Mouse (Mus musculus): Measurements from ENCODE around the gene Crtac1.
A peak's percentile ranks its signal among the peaks of the same experiment; 100 is the strongest.

Crtac1 gene

DNA sequence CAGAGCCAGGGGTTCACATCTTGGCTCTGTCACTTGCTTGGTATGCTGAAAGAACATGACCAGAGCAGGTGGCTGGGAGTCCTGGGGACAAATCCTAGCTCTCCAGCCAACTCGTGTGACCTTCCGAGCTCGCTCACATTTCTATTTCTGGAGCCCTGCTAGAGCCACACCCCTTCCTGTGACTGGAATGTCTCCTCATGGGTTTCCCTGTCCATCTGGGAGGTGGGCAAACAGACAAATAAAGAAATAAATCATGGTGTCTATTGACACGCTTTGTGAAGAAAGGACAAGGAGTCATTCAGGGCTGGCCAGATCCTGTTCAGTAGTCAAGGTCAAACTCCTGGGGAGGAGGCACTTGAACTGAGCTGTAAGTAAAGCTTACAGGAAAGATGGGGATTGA is 143.2 kb downstream of the Crtac1 start:
- no peak for DNase-seq (ENCODE audit: low spot score in 2 of 2)

DNA sequence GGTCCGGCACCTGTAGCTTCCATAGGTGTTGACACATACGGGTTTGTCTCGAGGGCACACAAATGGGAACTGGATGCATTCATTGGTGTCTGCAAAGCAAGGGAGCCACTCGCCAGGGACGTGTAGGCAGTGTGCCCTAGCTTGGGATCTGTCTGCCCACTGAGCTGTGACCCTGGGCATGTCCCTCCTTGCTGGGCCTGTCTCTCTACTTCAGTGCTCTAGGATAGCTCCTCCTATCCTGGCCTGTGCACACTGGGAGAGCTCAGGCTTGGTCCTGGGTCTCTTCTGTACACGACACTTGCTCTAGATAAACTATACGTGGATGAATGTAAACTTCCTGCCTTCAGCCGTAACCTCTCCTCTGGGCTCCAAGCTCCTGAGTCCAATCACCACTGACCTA is 147.4 kb downstream of the Crtac1 start:
- no peak for DNase-seq (ENCODE audit: low spot score in 2 of 2)

DNA sequence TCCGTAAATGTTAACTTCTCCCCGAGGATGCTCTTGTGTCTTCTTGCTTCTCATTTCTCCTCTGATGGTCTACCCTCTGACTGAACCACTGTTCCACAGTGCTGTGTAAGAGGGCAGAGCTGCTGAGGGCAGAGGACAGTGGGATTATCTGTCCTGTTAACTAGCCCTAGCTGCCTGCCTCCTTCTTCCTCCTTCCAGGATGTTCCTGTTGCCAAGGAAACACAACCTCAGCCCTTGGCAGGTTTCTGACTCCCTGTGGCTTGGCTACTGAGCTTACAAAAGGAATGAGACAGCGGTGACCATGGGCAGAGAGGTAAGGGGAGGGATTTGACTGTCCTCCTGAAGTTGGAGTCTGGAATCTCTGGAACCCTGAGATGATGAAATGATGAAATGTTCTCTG is 152.0 kb downstream of the Crtac1 start:
- DNase-seq (ENCODE audit: low spot score in 2 of 2), result no peak

DNA sequence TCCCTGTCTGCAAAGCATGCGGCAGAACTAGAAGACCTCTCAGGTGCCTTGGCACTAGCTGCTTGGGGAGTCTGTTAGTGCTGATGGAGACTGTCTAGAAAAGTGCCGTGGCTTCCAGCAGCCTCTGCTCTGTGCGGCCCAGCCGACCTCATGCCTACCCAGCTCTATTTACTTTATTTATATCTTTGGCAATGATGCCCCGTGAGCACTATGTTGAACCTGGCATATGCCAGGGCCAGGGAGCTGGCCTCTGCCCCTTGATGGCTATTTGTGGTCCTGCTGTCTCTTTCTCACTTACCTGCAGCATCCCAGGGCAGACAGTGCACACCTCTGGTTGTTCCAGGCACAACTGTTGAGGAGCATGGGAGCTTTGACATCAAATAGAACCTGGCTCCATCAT is 153.1 kb downstream of the Crtac1 start:
- DNase-seq (ENCODE audit: low spot score in 2 of 2), result no peak

DNA sequence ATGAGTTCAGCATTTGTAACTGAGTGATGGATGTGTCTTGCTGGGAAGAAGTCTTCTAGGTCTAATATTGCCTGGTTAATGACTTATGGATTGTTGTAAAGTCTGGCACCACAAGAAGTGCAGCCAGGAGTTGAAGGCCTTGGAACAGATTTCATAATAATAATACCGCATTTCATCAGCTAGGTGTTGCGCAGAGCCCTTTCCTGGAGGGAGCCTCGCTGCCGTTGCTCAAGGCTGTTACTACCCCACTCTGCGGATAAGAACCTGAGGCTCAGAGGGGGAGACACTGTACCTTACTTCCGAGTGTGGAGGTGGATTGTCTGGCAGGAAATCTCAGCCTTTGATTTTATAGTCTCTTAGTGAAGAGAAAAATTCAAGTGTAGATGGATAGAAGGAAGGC is 154.3 kb downstream of the Crtac1 start:
- no peak for DNase-seq (ENCODE audit: low spot score in 2 of 2)

DNA sequence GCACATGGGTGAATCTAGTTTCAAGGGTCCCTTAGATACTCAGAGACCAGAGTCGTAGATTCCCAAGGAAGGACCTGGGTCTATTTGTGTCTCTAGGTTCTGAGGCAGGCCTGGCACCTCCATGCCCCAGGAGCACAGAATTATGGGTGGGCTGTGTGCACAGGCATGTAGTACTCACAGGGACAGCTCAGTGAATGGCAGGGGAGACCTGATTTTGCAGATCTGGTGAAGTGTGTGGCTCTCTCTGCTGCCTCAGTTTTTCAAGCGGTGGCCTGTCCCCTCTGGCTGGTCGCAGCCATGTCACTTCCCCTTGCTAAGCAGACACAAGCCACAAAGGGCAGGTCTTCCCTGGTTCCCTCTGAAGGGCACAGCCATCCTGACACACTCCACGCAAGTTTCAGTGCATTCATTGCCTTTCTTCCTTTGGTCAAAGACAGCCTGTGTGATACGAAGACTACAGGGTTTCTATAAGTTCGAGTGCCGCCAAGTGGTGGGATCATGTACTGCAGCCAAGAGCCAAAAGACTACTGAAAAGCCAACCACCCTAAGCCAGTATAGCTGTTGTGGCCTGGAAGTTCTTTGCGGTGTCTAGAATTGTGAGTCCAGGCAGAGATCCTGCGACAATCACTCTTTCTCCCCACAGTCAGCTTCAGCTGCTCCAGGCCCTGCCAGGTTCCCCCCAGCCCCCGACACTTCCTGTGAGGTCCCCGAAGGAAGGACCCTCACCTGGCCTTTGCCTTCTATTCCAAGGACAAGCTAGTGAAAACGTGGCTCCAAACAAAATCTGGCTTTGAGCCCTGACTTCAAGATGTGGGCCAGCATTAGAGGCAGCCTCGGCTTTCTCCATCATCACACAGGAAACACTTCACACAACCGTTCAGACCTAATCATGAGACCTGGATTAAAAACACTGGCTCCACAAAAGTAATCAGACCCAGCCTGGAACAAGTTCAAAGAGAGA is 159.3 kb downstream of the Crtac1 start:
- peak in 1 of 2 experiments; percentile 95 for DNase-seq (ENCODE audit: low spot score in 2 of 2)

DNA sequence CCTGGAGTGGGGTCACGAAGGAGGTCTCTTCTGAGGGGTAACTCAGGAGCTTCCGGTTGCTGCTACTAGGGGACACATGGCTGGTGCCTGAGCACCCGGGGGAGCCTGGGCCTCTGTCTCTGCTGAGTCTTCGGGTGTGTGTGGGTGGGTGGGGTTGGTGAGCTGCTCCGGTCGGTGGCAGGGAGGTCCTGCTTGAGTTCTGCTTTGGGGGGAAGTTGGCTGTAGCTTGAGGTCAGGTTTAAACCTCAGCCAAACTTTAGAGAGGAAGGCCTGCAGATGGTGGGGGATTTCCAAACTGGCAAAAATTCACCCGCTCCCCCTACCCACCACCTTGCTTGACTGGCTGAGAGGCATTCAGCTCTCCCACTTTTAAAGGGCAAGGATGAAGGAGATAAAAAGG is 160.4 kb downstream of the Crtac1 start:
- DNase-seq (ENCODE audit: low spot score in 2 of 2), result no peak

DNA sequence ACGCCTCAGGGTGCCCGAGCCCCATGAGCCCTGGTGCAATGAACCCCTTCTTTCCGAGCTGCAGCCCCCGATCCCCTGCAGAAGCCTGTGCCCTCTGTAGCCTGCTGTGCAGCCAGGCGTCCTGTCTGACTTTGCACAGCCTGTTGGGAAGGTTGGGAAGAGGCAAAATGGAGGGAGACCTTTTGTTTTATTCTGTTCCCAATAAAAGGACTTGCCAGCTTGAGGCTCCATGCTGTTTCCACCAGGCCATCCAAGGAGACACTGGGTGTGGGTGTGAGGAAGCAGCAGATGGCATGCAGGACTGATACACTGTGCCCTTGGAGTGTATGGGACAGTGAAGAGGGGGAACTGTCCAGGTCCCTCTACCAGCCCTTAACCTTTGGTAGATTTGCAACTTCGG is 161.5 kb downstream of the Crtac1 start:
- no peak for DNase-seq (ENCODE audit: low spot score in 2 of 2)

DNA sequence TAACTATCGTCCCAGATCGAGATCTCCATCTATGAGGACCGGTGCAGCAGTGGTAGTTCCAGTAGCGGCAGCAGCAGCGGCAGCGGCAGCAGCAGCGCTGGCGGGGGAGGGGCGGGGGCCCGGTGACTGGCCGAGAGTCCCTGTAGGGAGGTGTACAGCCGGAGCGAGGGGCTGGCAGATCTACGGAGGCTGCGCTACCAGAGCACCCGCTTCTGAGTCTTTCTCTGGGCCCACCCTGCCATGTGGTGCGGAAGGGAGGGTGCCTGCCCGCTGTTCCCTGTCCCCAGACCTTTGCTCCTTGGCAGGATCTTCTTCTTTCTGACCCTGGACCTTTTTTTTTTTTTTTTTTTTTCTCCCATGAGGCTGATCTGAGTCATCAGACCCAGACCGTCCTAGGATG is 163.2 kb downstream of the Crtac1 start:
- DNase-seq (ENCODE audit: low spot score in 2 of 2), result no peak

DNA sequence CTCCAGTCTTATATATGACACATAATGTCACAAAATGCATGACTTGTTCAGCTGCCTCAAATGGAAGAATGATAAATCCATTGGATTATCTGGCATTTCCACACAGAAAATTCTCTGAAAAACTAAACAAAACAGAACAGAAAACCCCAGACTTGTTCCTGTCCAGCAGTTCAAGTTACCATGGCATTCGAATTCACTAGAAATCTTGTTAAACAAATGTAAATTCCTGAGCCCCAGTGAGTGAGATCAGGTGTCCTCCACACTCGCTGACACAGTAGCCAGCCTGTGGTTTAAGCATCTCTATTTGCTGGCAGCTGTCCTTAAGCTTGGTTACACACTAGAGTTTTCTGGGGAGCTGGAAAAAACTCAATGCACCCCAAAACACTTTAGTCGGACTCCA is 168.1 kb downstream of the Crtac1 start:
- DNase-seq (ENCODE audit: low spot score in 2 of 2), result no peak

DNA sequence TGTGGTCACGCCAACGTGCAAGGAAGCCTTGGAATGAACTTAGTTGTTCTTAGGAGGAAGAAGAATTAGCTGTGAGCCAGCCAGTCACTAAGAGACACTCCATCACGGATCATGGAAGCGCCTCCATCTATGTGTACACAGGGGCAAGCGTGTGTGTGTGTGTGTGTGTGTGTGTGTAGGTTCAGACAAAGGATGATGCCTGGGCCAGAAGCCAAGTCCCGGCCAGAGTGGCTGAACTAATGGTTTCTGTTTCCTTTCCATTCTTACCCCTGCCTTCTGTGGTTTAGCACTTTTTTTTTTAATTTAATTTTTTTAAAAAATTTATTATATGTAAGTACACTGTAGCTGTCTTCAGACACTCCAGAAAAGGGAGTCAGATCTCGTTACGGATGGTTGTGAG is 171.1 kb downstream of the Crtac1 start:
- DNase-seq (ENCODE audit: low spot score in 2 of 2), result no peak

DNA sequence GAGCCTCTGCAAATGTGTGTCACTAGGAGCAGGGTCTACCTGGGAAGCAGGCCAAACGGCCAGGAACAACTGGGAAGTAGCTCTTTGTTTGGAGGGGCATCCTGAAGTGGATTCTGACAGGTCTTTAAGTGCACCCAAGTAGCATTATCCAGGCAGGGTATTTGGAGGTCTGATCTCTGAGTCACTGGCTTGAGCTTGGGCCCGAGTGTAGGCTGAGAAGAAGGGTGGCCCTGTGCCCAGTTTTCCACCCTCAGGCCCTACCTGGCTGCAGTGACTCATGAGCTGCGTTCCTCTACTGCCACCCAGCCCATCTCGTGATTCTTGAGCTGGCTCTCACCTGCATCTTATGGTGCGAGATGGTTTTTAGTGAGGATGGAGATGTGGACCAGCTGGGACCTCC is 173.0 kb downstream of the Crtac1 start:
- DNase-seq (ENCODE audit: low spot score in 2 of 2), result peak in 1 of 2 experiments; percentile 51

DNA sequence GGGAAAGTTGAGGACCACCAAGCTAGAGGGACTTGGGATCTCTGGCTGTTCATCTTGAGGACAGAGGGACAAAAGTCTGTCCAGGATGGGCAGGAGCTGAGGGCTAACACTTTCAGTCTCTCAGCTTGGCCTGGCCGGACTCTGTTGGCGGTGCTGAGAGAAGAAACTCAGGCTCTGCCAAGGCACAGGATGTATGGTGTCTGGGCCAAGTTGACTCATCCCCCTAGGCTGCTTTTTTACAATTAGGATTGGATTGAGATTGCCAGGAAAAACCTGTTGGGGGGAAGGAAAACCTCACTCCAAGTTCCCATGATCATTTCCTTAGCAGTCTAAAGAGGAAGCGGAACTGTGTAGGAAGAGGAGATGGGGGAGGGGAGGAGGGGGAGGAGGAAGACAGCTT is 173.6 kb downstream of the Crtac1 start:
- no peak for DNase-seq (ENCODE audit: low spot score in 2 of 2)

DNA sequence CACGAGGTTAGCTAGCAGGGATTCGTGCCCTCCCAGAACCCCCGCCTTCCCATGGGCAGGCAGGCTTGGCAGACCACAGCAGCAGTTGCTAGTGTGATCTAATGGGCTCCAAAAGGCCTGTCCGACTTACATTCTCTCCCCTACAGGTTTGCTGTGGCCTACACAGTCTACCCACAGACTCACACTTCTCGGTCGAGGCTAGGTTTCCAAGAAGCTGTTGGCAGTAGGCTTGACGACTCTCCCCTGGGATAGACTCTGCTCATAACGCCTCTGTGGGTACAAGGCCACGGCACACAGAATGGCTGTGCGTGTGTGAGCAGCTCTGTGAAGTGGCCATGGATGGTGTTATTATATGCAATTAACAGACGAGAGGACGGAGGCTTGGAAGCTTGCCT is 174.3 kb downstream of the Crtac1 start:
- DNase-seq (ENCODE audit: low spot score in 2 of 2), result no peak

DNA sequence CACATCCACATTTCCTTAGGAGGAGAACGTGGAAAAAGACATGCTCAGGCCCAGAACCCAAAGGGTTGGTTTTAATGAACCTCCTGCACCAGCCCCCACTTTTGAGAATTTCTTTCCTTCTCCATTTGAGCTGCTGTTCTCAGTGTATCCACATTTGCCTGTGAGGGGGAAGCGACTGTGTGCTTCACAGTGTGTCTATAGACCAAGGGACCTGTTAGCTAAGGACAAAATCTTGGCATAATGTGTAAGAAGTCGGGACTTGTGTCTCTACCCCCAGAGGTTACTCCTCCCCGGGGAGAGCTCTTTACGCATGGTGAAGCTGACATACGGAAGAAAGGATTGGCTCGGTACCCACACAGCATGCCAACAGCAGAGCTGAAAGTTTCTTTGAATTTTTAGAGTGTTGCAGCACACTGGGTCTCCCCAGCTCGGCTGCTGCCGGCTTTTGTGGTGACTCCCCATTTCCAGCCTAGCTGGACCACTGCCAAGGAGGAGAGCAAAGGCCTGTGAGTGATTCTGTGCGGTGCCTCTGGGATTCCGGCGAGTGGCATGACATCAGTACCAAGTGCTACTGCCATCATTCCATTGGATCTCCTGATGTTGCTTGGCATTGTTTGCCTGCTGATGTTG is 174.9 kb downstream of the Crtac1 start:
- peak in 1 of 2 experiments; percentile 45 for DNase-seq (ENCODE audit: low spot score in 2 of 2)

DNA sequence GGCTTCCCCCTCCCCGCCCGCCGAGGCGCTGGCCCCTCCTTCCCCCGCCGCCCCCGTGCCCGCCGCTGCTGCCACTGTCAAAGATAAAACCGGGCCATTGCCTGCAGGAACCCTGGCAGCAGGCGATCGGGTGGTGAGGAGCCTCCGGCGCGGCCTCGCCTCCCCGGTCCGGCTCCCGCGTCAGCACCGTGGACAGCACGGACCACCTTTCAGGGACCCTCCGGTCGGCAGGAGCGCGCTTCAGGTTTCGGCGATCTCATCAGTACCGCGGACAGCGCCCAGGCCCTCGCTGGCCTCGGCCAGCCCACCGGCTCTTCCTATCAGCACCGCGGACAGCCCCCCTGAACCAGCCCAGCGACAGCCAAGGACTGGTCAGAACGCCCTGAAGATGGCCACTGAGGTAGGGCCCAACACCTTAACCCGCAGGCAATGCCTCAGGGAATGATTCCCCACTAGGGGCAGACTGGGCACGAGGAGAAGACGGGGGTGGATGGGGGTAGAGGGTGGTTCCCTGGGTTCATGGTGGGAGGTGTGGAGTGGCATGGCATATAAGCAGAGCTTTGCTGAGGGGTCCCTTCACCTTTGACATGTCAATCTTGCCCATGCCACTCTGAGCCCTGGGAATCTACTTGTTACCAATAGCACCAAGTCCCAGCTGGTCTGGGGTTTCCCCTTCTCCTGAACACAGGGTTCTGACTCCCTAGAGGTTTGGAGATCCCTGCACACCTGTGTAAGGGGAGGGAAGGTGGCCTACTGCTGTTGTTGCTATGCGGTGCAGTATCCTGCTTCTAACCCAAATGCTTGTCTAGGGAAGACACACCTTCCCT is 175.6 kb downstream of the Crtac1 start:
- DNase-seq (ENCODE audit: low spot score in 2 of 2), result peak in 1 of 2 experiments; percentile 44

DNA sequence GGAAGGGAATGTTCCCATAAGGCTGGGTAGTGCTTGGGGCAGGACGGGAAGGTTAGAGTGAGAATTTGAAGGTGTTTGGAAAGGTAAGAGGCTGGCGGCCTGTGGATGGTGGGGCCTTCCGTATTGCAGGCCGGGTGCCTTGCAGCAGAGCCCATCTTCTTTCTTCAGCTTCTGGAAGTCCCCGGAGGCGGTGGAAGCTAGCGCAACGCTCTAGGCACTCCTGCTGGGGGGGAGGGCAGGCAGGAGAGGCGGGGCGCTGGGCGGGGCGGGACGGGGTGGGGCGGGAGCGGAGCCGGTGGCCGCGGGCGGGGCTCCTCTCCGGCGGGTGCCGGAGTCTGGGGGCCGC is 176.2 kb downstream of the Crtac1 start:
- DNase-seq (ENCODE audit: low spot score in 2 of 2), result peak in 1 of 2 experiments; percentile 45

DNA sequence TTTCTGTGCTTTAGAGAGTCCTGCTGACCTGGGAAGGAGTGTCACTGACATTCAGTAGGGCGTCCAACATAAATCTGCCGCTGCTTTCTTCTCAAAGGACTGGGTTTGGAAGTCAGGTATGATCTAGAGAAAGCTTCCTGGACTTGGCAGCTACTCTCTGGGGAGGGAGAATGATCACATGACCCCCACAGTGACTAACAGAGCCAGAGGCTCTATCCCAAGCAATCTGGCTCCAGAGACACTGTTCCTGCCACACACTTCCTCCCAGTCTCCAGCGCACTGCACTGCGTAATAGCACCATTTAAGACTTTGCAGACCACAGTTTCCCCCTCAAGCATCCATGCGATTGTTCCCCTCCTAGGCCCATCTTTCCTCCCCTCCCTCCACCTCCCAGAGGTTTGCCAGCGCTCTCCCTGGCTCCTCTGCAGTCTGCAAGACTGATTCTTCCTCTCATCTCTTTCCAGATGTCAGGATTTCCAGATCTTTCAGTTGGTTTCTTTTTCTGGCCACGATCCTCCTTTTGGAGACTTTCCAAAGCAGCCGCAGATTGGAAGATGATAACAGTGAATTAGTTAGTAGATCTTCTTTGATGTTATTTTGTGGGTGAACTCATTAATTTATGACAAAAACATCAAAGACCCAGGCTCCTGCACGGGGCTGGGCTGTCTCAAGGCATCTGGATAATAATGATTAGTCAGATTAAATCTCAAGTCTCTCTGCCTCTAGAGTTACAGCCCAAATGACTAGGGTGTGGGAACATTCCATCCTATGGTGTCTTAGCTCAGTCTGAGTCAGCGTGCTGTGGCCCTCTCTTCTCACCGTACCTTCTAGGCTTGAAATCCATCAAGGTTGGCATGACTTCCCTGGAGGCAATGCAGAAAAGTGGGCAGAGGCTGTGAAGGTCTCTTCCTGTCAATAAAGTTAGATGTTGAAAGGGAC is 181.3 kb downstream of the Crtac1 start:
- no peak for DNase-seq (ENCODE audit: low spot score in 2 of 2)

DNA sequence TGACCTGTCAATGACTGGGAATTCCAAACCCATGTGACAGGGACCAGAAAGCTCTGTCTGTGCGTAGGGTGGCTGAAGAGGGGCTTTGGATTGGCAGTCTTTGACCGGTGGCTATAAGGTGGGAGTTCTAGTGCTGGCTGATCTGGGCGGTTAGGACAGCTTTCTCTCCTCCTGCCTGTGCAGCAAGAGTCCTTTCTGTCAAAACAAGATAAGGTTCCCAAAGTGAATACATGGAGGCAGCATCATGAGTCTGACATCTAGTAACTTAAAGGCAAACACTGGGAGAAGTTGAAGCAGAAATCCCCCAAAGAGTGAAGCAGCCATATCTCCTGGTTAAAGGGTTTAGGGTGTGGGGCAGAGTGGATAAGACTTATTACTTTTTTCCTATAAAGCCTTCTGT is 184.1 kb downstream of the Crtac1 start, which contains the start of gene Golga7b:
Golga7b (plus strand) TSS at position 56 of the 400 bp plus-strand sequence.
- DNase-seq (ENCODE audit: low spot score in 2 of 2), result no peak

DNA sequence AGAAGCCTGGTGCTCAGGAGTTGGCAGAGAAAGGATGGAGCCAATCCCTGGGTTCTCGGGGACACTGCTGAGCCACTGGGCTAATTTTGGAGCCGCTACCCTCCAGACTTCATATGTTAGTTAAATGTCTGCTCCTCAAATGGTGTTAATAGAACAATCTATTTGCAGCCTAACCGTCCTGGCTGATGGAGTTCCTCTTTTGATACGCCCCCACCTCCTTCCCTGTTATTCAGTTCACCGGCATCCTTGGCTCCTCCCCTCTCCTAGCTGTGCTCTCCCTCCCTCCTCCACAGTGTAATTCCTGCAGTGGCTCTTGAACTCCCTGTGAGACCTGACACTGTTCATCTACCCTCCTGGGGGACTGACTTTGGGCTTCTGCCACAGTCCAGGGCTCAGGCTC is 185.0 kb downstream of the Crtac1 start:
- DNase-seq (ENCODE audit: low spot score in 2 of 2), result no peak

DNA sequence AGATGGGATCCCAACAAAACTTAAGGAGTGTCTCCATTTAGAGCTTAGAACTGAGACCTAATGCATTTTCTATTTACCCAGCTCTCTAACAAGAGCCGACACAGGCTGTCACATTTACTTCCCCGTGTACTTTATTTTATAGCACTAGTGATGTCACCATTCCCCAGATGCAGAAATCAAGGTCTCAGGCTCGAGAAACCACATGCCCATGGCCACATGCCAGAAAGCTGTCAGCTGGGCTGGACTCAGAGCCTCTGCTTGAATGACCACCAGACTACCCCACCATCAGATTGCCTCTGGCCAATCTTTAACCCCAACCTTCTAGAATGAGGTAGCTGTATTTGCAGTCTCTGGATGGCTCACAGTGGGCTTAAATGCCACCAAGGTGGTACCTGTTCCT is 188.2 kb downstream of the Crtac1 start:
- no peak for DNase-seq (ENCODE audit: low spot score in 2 of 2)
